Mouse (Mus musculus): Measurements from ENCODE around the gene Pbld2. TPM values are rescaled to one million over a fixed set of nuclear protein-coding genes. Genes with fewer than 3 reads are reported as not detected.

Gene Pbld2
- total RNA-seq, 2 experiments from 2014 or later = 4.3 to 4.9 TPM

DNA sequence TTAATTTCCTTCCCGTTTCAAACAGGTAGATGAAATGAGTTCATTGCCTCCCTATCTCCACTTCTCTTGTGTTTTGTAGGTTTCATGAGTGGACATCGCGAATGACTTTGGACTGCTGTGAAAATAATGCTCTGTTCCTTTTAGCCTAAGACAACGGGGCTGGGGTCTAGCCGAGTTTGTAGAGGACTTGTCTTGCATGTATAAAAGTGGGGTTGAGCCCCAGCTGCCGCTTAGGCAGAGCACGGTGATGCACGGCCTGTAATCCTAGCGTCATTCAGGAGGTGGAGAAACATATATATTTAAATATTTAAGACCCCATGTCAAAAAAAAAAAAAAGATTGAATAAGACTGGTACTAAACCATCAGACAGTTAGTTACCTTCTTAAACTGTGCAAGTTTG lies 76.5 kb downstream of the Pbld2 start:
- no peak for DNase-seq
- intact Hi-C loops (cut with DNase I) = no loop called here

Other genes with a start within 250 kb of the Pbld2 start
- 10 to 100 TPM; 56.3 to 58.7 TPM for gene Ccar1, start 232.0 kb upstream of the Pbld2 start, total RNA-seq (2021)
- 10 to 100 TPM; 19.2 to 21.2 TPM for gene Tet1, start 115.3 kb upstream of the Pbld2 start, total RNA-seq (2021)
- 10 to 100 TPM; 21.9 to 22.3 TPM for gene Slc25a16, start 103.7 kb upstream of the Pbld2 start, total RNA-seq (2021)
- gene Dna2, start 77.3 kb upstream of the Pbld2 start, total RNA-seq (2021) = 1 to 10 TPM; 1.7 to 1.9 TPM
- gene Rufy2, start 44.1 kb upstream of the Pbld2 start, total RNA-seq (2021) = 10 to 100 TPM; 12.1 to 13.1 TPM
- 10 to 100 TPM; 26.9 to 28.7 TPM for gene Hnrnph3, start 98 bp upstream of the Pbld2 start, total RNA-seq (2021)
- gene Pbld1, start 35.8 kb downstream of the Pbld2 start, total RNA-seq (2021) = 1 to 10 TPM in 1 of 2 experiments, under 1 TPM in 1; 0.41 to 1.5 TPM
- gene Atoh7, start 75.3 kb downstream of the Pbld2 start, total RNA-seq (2021) = not detected
- 10 to 100 TPM; 82.5 to 90.9 TPM for gene Mypn, start 179.6 kb downstream of the Pbld2 start, total RNA-seq (2021)
- 10 to 100 TPM; 36.9 to 38.8 TPM for gene Herc4, start 219.5 kb downstream of the Pbld2 start, total RNA-seq (2021)